ENCODE assay signal across 12 mouse cellular contexts in the genomic region with DNA sequence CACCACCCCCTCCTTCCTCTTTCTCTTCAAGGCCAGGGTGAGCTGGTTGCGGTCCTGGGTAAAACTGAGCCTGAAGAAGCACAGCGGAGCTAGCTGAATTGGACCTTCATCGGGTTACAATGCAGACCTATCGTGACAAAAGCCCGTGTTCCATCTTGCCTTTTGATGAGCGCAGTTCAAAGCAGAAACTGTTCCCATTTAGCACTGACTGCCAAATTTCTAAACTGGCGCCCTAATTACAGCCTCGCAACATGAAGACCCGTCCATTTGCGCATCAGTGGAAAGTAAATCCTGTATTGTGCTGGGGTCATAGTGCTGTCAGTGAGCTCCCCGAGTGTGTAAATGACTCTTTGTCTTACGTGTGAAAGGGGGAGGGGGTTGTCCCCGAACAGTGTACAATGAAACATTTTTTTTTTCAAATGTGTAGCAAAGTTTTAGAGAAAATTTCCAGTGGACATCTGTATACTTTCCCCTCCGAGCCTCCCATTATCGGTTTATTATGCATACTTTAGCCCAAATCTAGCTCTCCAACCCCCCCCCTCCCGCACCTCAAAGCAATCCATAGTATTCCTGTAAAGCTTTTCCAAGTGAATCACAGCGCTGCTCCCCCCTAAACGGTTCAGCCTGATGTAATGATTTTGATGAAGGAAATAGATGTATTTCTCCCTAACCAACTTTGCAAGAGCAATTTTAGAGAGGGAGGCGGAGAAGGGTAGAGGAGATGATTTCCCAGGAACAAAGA.
DNase-seq lines count a peak whose midpoint lies in the region; ATAC-seq lines count a peak whose summit lies in the region.
"Had no signal": no experiment of that assay in that cellular context is flagged by ENCODE, and none has a peak within 500 bp of the region (broad histone marks: within the 10 kb centered on the region; RNA-seq: fewer than 3 reads in every experiment).

No protein-coding gene starts in this region.

- no peaks in the 10 kb centered on the region for H3K36me3 ChIP-seq in forebrain, embryonic 16.5 days (ENCODE audit: control insufficient read depth, insufficient read depth)
- H3K36me3 ChIP-seq in kidney, embryonic 14.5 days (ENCODE audit: control insufficient read depth, insufficient read depth, low read length): no peaks in the 10 kb centered on the region
- no peaks in the 10 kb centered on the region for H3K36me3 ChIP-seq in intestine, embryonic 15.5 days
- H3K36me3 ChIP-seq: liver, embryonic 13.5 days had no signal

- no peaks in the 10 kb centered on the region for H3K9me3 ChIP-seq in forebrain, embryonic 16.5 days (ENCODE audit: control insufficient read depth, low read length)
- no peaks in the 10 kb centered on the region for H3K9me3 ChIP-seq in kidney, embryonic 14.5 days (ENCODE audit: control insufficient read depth, low read length)
- H3K9me3 ChIP-seq in intestine, embryonic 15.5 days: no peaks in the 10 kb centered on the region
- H3K9me3 ChIP-seq: liver, embryonic 13.5 days had no signal

- H3K4me2 ChIP-seq in forebrain, embryonic 16.5 days (ENCODE audit: low read length): peak overlapping the region; percentile 49
- H3K4me2 ChIP-seq in kidney, embryonic 14.5 days (replicated peaks; ENCODE audit: low read depth, low read length): no peak overlapping the region
- no peak overlapping the region for H3K4me2 ChIP-seq in intestine, embryonic 15.5 days (replicated peaks)
- H3K4me2 ChIP-seq: liver, embryonic 13.5 days had no signal

- H3K9ac ChIP-seq in forebrain, embryonic 16.5 days (replicated peaks; ENCODE audit: low read depth, low read length): peak overlapping the region; percentile 24
- H3K9ac ChIP-seq in kidney, embryonic 14.5 days (ENCODE audit: low read depth, low read length): no peak overlapping the region
- no peak overlapping the region for H3K9ac ChIP-seq in intestine, embryonic 15.5 days
- H3K9ac ChIP-seq: liver, embryonic 13.5 days had no signal

- H3K27me3 ChIP-seq in forebrain, embryonic 16.5 days (replicated peaks; ENCODE audit: control insufficient read depth, insufficient read depth, low read length): no peaks in the 10 kb centered on the region
- H3K27me3 ChIP-seq in kidney, embryonic 14.5 days (ENCODE audit: control insufficient read depth, insufficient read depth, low read length): no peaks in the 10 kb centered on the region
- no peaks in the 10 kb centered on the region for H3K27me3 ChIP-seq in intestine, embryonic 15.5 days (replicated peaks)
- H3K27me3 ChIP-seq: liver, embryonic 13.5 days had no signal

- peak; percentile 41 to 58 for DNase-seq in right cerebral cortex, postnatal 10 days (ENCODE audit: low spot score in 2 of 2)
- DNase-seq in right cerebral cortex, adult 18-20 months: no peak
- DNase-seq in layer of hippocampus, postnatal 36 days: peak; percentile 17 to 30
- DNase-seq in telencephalon, adult 2 months (ENCODE audit: low read depth, low spot score): peak; percentile 67
- DNase-seq: cerebellum, adult 9-11 months; liver, embryonic 13.5 days; right cerebral cortex, postnatal 4 days; thymus, postnatal 14 days had no signal

- WGBS in forebrain, embryonic 16.5 days: 10% methylated on average over 19 of the region's 19 CpGs
- 65% methylated on average over 19 of the region's 19 CpGs for WGBS in kidney, embryonic 14.5 days
- 81% methylated on average over 19 of the region's 19 CpGs for WGBS in intestine, embryonic 15.5 days

- peak; percentile 92 for ATAC-seq in forebrain, embryonic 16.5 days
- ATAC-seq in kidney, embryonic 14.5 days (ENCODE audit: low FRiP score, low TSS enrichment): no peak
- no peak for ATAC-seq in megakaryocyte-erythroid progenitor cell, adult 5-6 weeks (replicated peaks; ENCODE audit: low FRiP score, low TSS enrichment, poor library complexity, severe bottlenecking)
- ATAC-seq in intestine, embryonic 15.5 days: no peak

- peak overlapping the region; percentile 73 for H3K27ac ChIP-seq in forebrain, embryonic 16.5 days (ENCODE audit: low read length)
- H3K27ac ChIP-seq in kidney, embryonic 14.5 days (ENCODE audit: low read depth, low read length): no peak overlapping the region
- H3K27ac ChIP-seq in intestine, embryonic 15.5 days: no peak overlapping the region
- H3K27ac ChIP-seq: liver, embryonic 13.5 days had no signal

- peak overlapping the region; percentile 31 for H3K4me3 ChIP-seq in forebrain, embryonic 16.5 days (replicated peaks; ENCODE audit: low read length)
- no peak overlapping the region for H3K4me3 ChIP-seq in kidney, embryonic 14.5 days (ENCODE audit: low read length)
- no peak overlapping the region for H3K4me3 ChIP-seq in intestine, embryonic 15.5 days (replicated peaks)
- H3K4me3 ChIP-seq: liver, embryonic 13.5 days had no signal

- peaks cover 17% of the 10 kb centered on the region for H3K4me1 ChIP-seq in forebrain, embryonic 16.5 days (replicated peaks; ENCODE audit: control insufficient read depth, insufficient read depth, low read length)
- no peaks in the 10 kb centered on the region for H3K4me1 ChIP-seq in kidney, embryonic 14.5 days (ENCODE audit: control insufficient read depth, insufficient read depth, low read length)
- H3K4me1 ChIP-seq in intestine, embryonic 15.5 days (replicated peaks): no peaks in the 10 kb centered on the region
- H3K4me1 ChIP-seq: liver, embryonic 13.5 days had no signal
